8 mouse cellular contexts compared by ENCODE assay signal in genomic region chr6:67170674-67170946, GRCm38 (mm10).
DNase-seq lines count a peak whose midpoint lies in the region; ATAC-seq and TF ChIP-seq lines count a peak whose summit lies in the region.

No protein-coding gene starts in this region.

- TF ChIP-seq CTCF in gastrocnemius, adult 2 months (IDR thresholded peaks at IDR 0.05) = no peak
- TF ChIP-seq CTCF in hindbrain, postnatal 0 days (IDR thresholded peaks at IDR 0.05; ENCODE audit: low read depth) = no peak

- peak overlapping the region; percentile 59 for H3K4me3 ChIP-seq in gastrocnemius, adult 2 months
- peak overlapping the region; percentile 28 for H3K4me3 ChIP-seq in lung, embryonic 15.5 days
- H3K4me3 ChIP-seq in hindbrain, postnatal 0 days (ENCODE audit: low read length) = no peak overlapping the region
- H3K4me3 ChIP-seq in macrophage (ENCODE audit: inconsistent target) = peak overlapping the region; percentile 2; the same call in 1 of the 2 replicates

- H3K4me2 ChIP-seq in lung, embryonic 15.5 days = peak overlapping the region; percentile 38
- peak overlapping the region; percentile 17; the same call in 1 of the 2 replicates for H3K4me2 ChIP-seq in hindbrain, postnatal 0 days (ENCODE audit: low read depth, low read length)

- intact Hi-C loops in gastrocnemius, adult 2 months (cut with DNase I) = loop anchor here (1.0 to 5.0 kb wide), 2 partner anchors 148 to 267 kb away; no protein-coding TSS in a partner anchor

- peaks cover 9% of the 10 kb centered on the region for H3K4me1 ChIP-seq in lung, embryonic 15.5 days
- H3K4me1 ChIP-seq in hindbrain, postnatal 0 days (ENCODE audit: insufficient read depth, low read length) = no peaks in the 10 kb centered on the region

- no peak for DNase-seq in gastrocnemius, adult 2 months
- DNase-seq in gastrocnemius, adult 18-20 months (ENCODE audit: low spot score) = no peak
- DNase-seq in lung, postnatal 14 days = no peak
- no peak for DNase-seq in hindbrain, postnatal 0 days (ENCODE audit: low spot score)
- no peak for DNase-seq in frontal cortex, postnatal 36 days (ENCODE audit: low spot score in 2 of 2)
- DNase-seq in testis, postnatal 14 days (ENCODE audit: low spot score) = no peak

- no peaks in the 10 kb centered on the region for H3K9me3 ChIP-seq in lung, embryonic 15.5 days
- H3K9me3 ChIP-seq in hindbrain, postnatal 0 days (ENCODE audit: low read length) = no peaks in the 10 kb centered on the region

- WGBS in lung, embryonic 15.5 days = 80% methylated on average over 5 of the region's 5 CpGs
- 92% methylated on average over 5 of the region's 5 CpGs for WGBS in hindbrain, postnatal 0 days
- WGBS in macrophage (ENCODE audit: missing documents) = 88% methylated on average over 5 of the region's 5 CpGs

- no peaks in the 10 kb centered on the region for H3K79me2 ChIP-seq in macrophage (ENCODE audit: inconsistent target)

- no peaks in the 10 kb centered on the region for H3K27me3 ChIP-seq in lung, embryonic 15.5 days
- H3K27me3 ChIP-seq in hindbrain, postnatal 0 days (ENCODE audit: insufficient read depth, low read length) = no peaks in the 10 kb centered on the region

- ATAC-seq in lung, embryonic 15.5 days (ENCODE audit: borderline replicate concordance, extremely low read depth, low FRiP score, low TSS enrichment) = 0 out of 2 replicates have a peak, but pooled peaks have one; percentile 51
- ATAC-seq in hindbrain, postnatal 0 days = no peak; the same call in 1 of the 2 replicates

- H3K9ac ChIP-seq in lung, embryonic 15.5 days = no peak overlapping the region
- no peak overlapping the region for H3K9ac ChIP-seq in hindbrain, postnatal 0 days (replicated peaks; ENCODE audit: low read length)

- H3K36me3 ChIP-seq in lung, embryonic 15.5 days = no peaks in the 10 kb centered on the region
- H3K36me3 ChIP-seq in hindbrain, postnatal 0 days (ENCODE audit: insufficient read depth, low read length) = no peaks in the 10 kb centered on the region
- H3K36me3 ChIP-seq in macrophage (ENCODE audit: inconsistent target) = no peaks in the 10 kb centered on the region

- peak overlapping the region; percentile 57 for H3K27ac ChIP-seq in gastrocnemius, adult 2 months
- H3K27ac ChIP-seq in lung, embryonic 15.5 days = peak overlapping the region; percentile 64; the same call in 1 of the 2 replicates
- no peak overlapping the region for H3K27ac ChIP-seq in hindbrain, postnatal 0 days
- no peak overlapping the region for H3K27ac ChIP-seq in macrophage

Comparison
In these comparisons a context has a peak if more than half of its experiments do, and no peak if none do; other contexts are left out.
1. H3K27ac ChIP-seq: peak in gastrocnemius, adult 2 months (single experiment) and lung, embryonic 15.5 days (single experiment); none in hindbrain, postnatal 0 days (single experiment) and macrophage (single experiment).